Mouse (Mus musculus): ENCODE measurements around the gene Pgs1. TPM values are rescaled to one million over a fixed set of nuclear protein-coding genes. Genes with fewer than 3 reads are reported as not detected.

Pgs1 gene
- total and polyA plus RNA-seq, 3 experiments, result 38.1 to 60.5 (median 50.8) TPM

- Histone ChIP-seq H3K27me3 (replicated peaks) (peaks cover 88% of the 10 kb centered on the region), H3K79me2 (replicated peaks; ENCODE audit: control insufficient read depth, extremely low read depth, insufficient read depth, poor library complexity, severe bottlenecking) (no peaks in the 10 kb centered on the region), H3K27ac (ENCODE audit: insufficient read depth, low read depth) (no peak overlapping the region), H3K4me1 (ENCODE audit: control insufficient read depth in 1 of 2, insufficient read depth in 2 of 2) (peaks cover 44 to 59% of the 10 kb centered on the region in 2 experiments), H3K36me3 (replicated peaks in 1 of 2; ENCODE audit: control insufficient read depth in 1 of 2, insufficient read depth in 1 of 2, low read length in 1 of 2) (no peaks in the 10 kb centered on the region), H3K4me3 (replicated peaks in 1 of 3; ENCODE audit: low read depth in 2 of 3, low read length in 2 of 3, poor library complexity in 1 of 3) (no peak overlapping the region), H3K9ac (ENCODE audit: insufficient read depth, low read depth) (no peak overlapping the region), H3K9me3 (replicated peaks; ENCODE audit: low read length) (no peaks in the 10 kb centered on the region), H3K4me2 (ENCODE audit: insufficient read depth, low read depth, poor library complexity, severe bottlenecking) (no peak overlapping the region)
- DNase-seq (ENCODE audit: extremely low read depth), result no peak
- dilution Hi-C loops (cut with MboI; ENCODE audit: extremely low pct_ligation_motif_present, extremely low pct_unique_long_range_greater_than_20kb, low sequenced_read_pairs), result no loop called here
- TF ChIP-seq JUND (conservative IDR thresholded peaks at IDR 0.05; ENCODE audit: low read depth, low read length) (no peak), ZNF384 (IDR thresholded peaks at IDR 0.05; ENCODE audit: low read depth, low read length) (no peak), CHD2 (IDR thresholded peaks at IDR 0.05; ENCODE audit: low read length) (0 out of 2 replicates have a peak, but pooled peaks have one; percentile 1)
- in situ Hi-C loops (cut with MboI; ENCODE audit: low pct_ligation_motif_present, low pct_unique_long_range_greater_than_20kb, low sequenced_read_pairs), result no loop called here
These were observed 25.5 kb upstream of the Pgs1 start for GRCm38 (mm10) chr11:117960601-117961000.

- peaks cover 51 to 77% of the 10 kb centered on the region in 2 experiments for H3K4me1 ChIP-seq (ENCODE audit: control insufficient read depth in 1 of 2, insufficient read depth in 2 of 2)
- H3K4me3 ChIP-seq (replicated peaks in 1 of 3; ENCODE audit: low read depth in 2 of 3, low read length in 2 of 3, poor library complexity in 1 of 3), result no peak overlapping the region
- H3K27ac ChIP-seq (ENCODE audit: insufficient read depth, low read depth), result no peak overlapping the region
- H3K4me2 ChIP-seq (ENCODE audit: insufficient read depth, low read depth, poor library complexity, severe bottlenecking), result no peak overlapping the region
- H3K79me2 ChIP-seq (replicated peaks; ENCODE audit: control insufficient read depth, extremely low read depth, insufficient read depth, poor library complexity, severe bottlenecking), result no peaks in the 10 kb centered on the region
- peaks cover 5% of the 10 kb centered on the region for H3K9me3 ChIP-seq (replicated peaks; ENCODE audit: low read length)
- H3K27me3 ChIP-seq (replicated peaks), result peaks cover 88% of the 10 kb centered on the region
- no peak overlapping the region for H3K9ac ChIP-seq (ENCODE audit: insufficient read depth, low read depth)
- dilution Hi-C loops (cut with MboI; ENCODE audit: extremely low pct_ligation_motif_present, extremely low pct_unique_long_range_greater_than_20kb, low sequenced_read_pairs) (no loop called here), in situ Hi-C loops (cut with MboI; ENCODE audit: low pct_ligation_motif_present, low pct_unique_long_range_greater_than_20kb, low sequenced_read_pairs) (no loop called here)
- H3K36me3 ChIP-seq (replicated peaks in 1 of 2; ENCODE audit: control insufficient read depth in 1 of 2, insufficient read depth in 1 of 2, low read length in 1 of 2), result peaks cover 0 to 4% of the 10 kb centered on the region in 2 experiments
- TF ChIP-seq USF2 (conservative IDR thresholded peaks at IDR 0.05; ENCODE audit: low read depth, low read length) (no peak), IRF4 (IDR thresholded peaks at IDR 0.05; ENCODE audit: low read depth, low read length) (no peak), PAX5 (IDR thresholded peaks at IDR 0.05; ENCODE audit: low read length) (no peak), SIN3A (IDR thresholded peaks at IDR 0.05; ENCODE audit: low read length) (no peak), UBTF (IDR thresholded peaks at IDR 0.05; ENCODE audit: low read depth, low read length) (no peak), ZKSCAN1 (IDR thresholded peaks at IDR 0.05; ENCODE audit: borderline replicate concordance, low read depth, low read length) (no peak), TCF12 (IDR thresholded peaks at IDR 0.05; ENCODE audit: low read depth, low read length) (0 out of 2 replicates have a peak, but pooled peaks have one; percentile 15), ZC3H11A (IDR thresholded peaks at IDR 0.05; ENCODE audit: low read depth, low read length) (no peak), MAFK (IDR thresholded peaks at IDR 0.05; ENCODE audit: insufficient replicate concordance, low read length) (no peak), JUND (conservative IDR thresholded peaks at IDR 0.05; ENCODE audit: low read depth, low read length) (no peak), MAX (IDR thresholded peaks at IDR 0.05; ENCODE audit: low read length) (no peak), CHD1 (IDR thresholded peaks at IDR 0.05; ENCODE audit: low read depth, low read length) (peak; percentile 76; the same call in 1 of the 2 replicates), JUN (IDR thresholded peaks at IDR 0.05; ENCODE audit: insufficient read depth, low read depth, low read length) (no peak), MAZ (IDR thresholded peaks at IDR 0.05; ENCODE audit: low read depth, low read length) (no peak), HCFC1 (IDR thresholded peaks at IDR 0.05; ENCODE audit: low read depth, low read length) (no peak)
- no peak for DNase-seq (ENCODE audit: extremely low read depth)
These were observed 23.6 kb upstream of the Pgs1 start for GRCm38 (mm10) chr11:117962228-117963067.
